Mouse (Mus musculus) midbrain, embryonic 14.5 days (tissue): ENCODE results near the gene Tbx5. TPM values are rescaled to one million over a fixed set of nuclear protein-coding genes. Genes with fewer than 3 reads are reported as not detected.
"Not testable (repeated sequence)": the region's sequence is repeated elsewhere in the genome, so short reads cannot be mapped to it uniquely, and the experiment has no call there.

Experiments used
- ATAC-seq: fragments of 200-750 bp; cut with Nextera tagmentation; 2 replicates; pipeline ENCODE4 v1.8.0; 2017; ENCODE audit warnings: moderate number of reproducible peaks, moderate library complexity; ENCODE audit not compliant: low FRiP score, low TSS enrichment
- DNase-seq: peaks from one replicate; pipeline ENCODE4 v3.0.0-alpha.2; 2015
- H3K27ac ChIP-seq: fragments of 300-500 bp; sonication (generic); replicated peaks from 2 replicates; pipeline ENCODE4 v1.5.1; 2014; ENCODE audit warnings: mild to moderate bottlenecking, low read depth, low read length, moderate library complexity
- H3K27me3 ChIP-seq: fragments of 300-500 bp; sonication (generic); 2 replicates; pipeline ENCODE4 v1.6.1; 2014; ENCODE audit warnings: low read length, control low read depth, mixed read lengths; ENCODE audit not compliant: control insufficient read depth, insufficient read depth
- H3K36me3 ChIP-seq: fragments of 300-500 bp; sonication (generic); 2 replicates; pipeline ENCODE4 v1.6.1; 2014; ENCODE audit warnings: low read length, control low read depth; ENCODE audit not compliant: control insufficient read depth, insufficient read depth
- H3K4me1 ChIP-seq: fragments of 300-500 bp; sonication (generic); 2 replicates; pipeline ENCODE4 v1.6.1; 2014; ENCODE audit warnings: mild to moderate bottlenecking, antibody characterized with exemption, low read length, control low read depth; ENCODE audit not compliant: control insufficient read depth, insufficient read depth
- H3K4me2 ChIP-seq: fragments of 300-500 bp; sonication (generic); 2 replicates; pipeline ENCODE4 v1.6.1; 2014; ENCODE audit warnings: mild to moderate bottlenecking, low read length, moderate library complexity
- H3K4me3 ChIP-seq: fragments of 300-500 bp; sonication (generic); replicated peaks from 2 replicates; pipeline ENCODE4 v1.5.1; 2014; ENCODE audit warnings: low read depth, low read length
- H3K9ac ChIP-seq: fragments of 300-500 bp; sonication (generic); replicated peaks from 2 replicates; pipeline ENCODE4 v1.6.1; 2014; ENCODE audit warnings: mild to moderate bottlenecking, low read length, moderate library complexity
- H3K9me3 ChIP-seq: fragments of 300-500 bp; sonication (generic); 2 replicates; pipeline ENCODE4 v1.6.1; 2016; ENCODE audit warnings: low read length, control low read depth, mixed read lengths; ENCODE audit not compliant: control insufficient read depth
- WGBS: fragments of 180-500 bp; shearing (Covaris S2); extraction: QIAGEN DNeasy Blood & Tissue Kit; methylation state at CpG from one replicate; pipeline ENCODE4 v1.1.7; 2014; 5-methylcytosine and 5-hydroxymethylcytosine counted together
- polyA plus RNA-seq: library from polyadenylated mRNA; unstranded; fragments of >200 nt; fragmentation: Nextera tagmentation; extraction: Ambion mirVana; gene quantifications from 2 replicates; pipeline ENCODE4 v1.2.1, GENCODE M21; 2014

The Tbx5 gene
- polyA plus RNA-seq, 1 experiment from 2014 or later, result 0.11 TPM

- DNase-seq, result no peak
- WGBS, result 90% methylated on average over 8 of the region's 8 CpGs
- ATAC-seq, result no peak
Observed at GRCm38 (mm10) chr5:119887381-119887780, 54.9 kb downstream of the Tbx5 start.

DNA sequence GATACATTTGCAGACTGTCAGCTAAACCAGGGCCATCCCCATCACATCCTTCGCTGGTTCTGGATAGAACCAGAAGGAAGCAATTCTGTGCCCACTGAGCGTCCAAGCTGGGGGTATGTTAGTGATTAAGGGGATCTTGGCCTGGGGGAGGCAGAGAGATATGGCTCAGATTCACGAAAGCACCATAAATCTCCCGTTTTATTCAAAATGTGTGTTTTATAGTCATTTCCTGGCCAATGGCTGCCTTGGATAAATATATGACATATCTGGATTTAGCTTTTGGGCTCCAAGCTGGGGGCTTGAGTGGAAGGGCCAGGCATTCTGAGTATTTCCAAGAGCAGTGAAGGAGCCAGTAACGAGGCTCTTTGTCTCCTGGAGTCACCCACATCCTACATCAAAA lies 59.5 kb downstream of the Tbx5 start:
- Histone ChIP-seq H3K4me3 (no peak overlapping the region), H3K4me2 (no peak overlapping the region), H3K9ac (no peak overlapping the region), H3K36me3 (no peaks in the 10 kb centered on the region), H3K9me3 (no peaks in the 10 kb centered on the region), H3K27me3 (no peaks in the 10 kb centered on the region), H3K4me1 (peaks cover 3% of the 10 kb centered on the region; the same call in 1 of the 2 replicates), H3K27ac (peak overlapping the region; percentile 37; the same call in 1 of the 2 replicates)
- WGBS, result 48% methylated on average over 5 of the region's 5 CpGs
- DNase-seq (no peak), ATAC-seq (no peak)

More at GRCm38 (mm10) chr5:119887381-119887780, 54.9 kb downstream of the Tbx5 start:
- H3K27ac ChIP-seq, result no peak overlapping the region
- no peaks in the 10 kb centered on the region for H3K36me3 ChIP-seq
- no peaks in the 10 kb centered on the region for H3K9me3 ChIP-seq
- no peaks in the 10 kb centered on the region for H3K27me3 ChIP-seq
- no peak overlapping the region for H3K4me2 ChIP-seq
- H3K4me1 ChIP-seq, result peaks cover 3% of the 10 kb centered on the region; the same call in 1 of the 2 replicates
- H3K4me3 ChIP-seq, result no peak overlapping the region
- no peak overlapping the region for H3K9ac ChIP-seq

DNA sequence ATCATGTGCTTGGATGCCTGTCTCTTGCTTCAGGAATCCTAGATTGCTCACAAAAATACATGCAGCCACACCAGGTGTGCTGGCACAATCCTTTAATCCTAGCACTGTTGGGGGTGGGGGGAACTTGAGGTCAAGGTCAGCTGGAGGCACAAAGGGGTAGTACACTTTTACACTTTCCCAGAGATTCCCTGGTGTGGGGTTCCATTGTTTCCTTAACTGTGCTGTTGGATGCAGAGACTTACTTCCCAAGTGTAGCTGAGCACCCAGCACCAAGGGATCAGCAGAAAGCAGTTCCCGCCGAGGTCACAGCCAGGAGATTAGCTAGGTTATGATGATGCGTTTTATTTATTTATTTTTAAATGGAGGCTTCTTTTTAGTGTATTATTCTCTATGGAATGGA lies 60.6 kb downstream of the Tbx5 start:
- WGBS, result 70% methylated on average over 3 of the region's 3 CpGs
- Histone ChIP-seq H3K9me3 (no peaks in the 10 kb centered on the region), H3K27me3 (no peaks in the 10 kb centered on the region), H3K27ac (no peak overlapping the region), H3K36me3 (no peaks in the 10 kb centered on the region), H3K4me3 (no peak overlapping the region), H3K4me1 (peaks cover 3% of the 10 kb centered on the region; the same call in 1 of the 2 replicates), H3K4me2 (no peak overlapping the region), H3K9ac (no peak overlapping the region)
- ATAC-seq (no peak), DNase-seq (no peak)

- H3K9ac ChIP-seq, result no peak overlapping the region
- no peaks in the 10 kb centered on the region for H3K36me3 ChIP-seq
- H3K9me3 ChIP-seq, result no peaks in the 10 kb centered on the region
- ATAC-seq (no peak), DNase-seq (no peak)
- 81% methylated on average over 3 of the region's 3 CpGs for WGBS
- H3K27ac ChIP-seq, result no peak overlapping the region
- no peaks in the 10 kb centered on the region for H3K27me3 ChIP-seq
- H3K4me2 ChIP-seq, result no peak overlapping the region
- no peak overlapping the region for H3K4me3 ChIP-seq
- H3K4me1 ChIP-seq, result peaks cover 3% of the 10 kb centered on the region; the same call in 1 of the 2 replicates
Observed at GRCm38 (mm10) chr5:119896605-119897004, 64.1 kb downstream of the Tbx5 start.

DNA sequence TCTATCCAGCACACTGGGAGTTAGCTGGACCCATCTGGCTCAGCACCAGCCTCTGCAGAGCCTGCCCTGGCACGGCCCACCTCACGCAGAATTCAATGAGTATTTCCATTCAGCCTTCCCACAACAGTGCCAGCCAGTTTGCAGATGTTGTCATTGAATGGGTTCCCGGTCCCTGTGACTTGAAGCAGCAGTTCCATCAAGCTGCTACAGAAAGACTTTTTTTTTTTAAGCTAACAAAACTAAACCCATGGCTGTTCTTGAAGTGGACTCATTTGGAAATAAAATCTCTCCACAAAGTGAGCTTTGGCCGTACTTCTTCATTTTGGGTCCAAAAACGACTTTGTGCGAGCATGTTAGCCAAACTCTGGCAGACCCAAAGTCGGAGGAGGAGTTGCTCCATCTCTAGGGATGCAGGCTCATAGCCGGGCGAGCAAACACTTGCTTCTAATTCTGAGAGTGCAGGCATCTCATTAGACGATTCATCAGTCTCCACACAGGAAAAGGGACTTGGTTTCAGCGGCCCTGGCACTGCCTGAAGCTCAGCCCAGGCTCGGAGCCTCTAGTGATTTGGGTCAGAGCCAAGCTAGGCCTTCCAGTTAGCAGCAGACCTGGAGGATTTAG lies 84.2 kb downstream of the Tbx5 start:
- no peak overlapping the region for H3K9ac ChIP-seq
- 0 out of 2 replicates have a peak overlapping the region, but pooled peaks have one; percentile 8 for H3K27ac ChIP-seq
- no peak for ATAC-seq
- WGBS, result 79% methylated on average over 12 of the region's 12 CpGs
- DNase-seq, result peak; percentile 53
- no peaks in the 10 kb centered on the region for H3K27me3 ChIP-seq
- no peaks in the 10 kb centered on the region for H3K36me3 ChIP-seq
- H3K9me3 ChIP-seq, result no peaks in the 10 kb centered on the region
- H3K4me2 ChIP-seq, result no peak overlapping the region
- no peaks in the 10 kb centered on the region for H3K4me1 ChIP-seq
- no peak overlapping the region for H3K4me3 ChIP-seq

DNA sequence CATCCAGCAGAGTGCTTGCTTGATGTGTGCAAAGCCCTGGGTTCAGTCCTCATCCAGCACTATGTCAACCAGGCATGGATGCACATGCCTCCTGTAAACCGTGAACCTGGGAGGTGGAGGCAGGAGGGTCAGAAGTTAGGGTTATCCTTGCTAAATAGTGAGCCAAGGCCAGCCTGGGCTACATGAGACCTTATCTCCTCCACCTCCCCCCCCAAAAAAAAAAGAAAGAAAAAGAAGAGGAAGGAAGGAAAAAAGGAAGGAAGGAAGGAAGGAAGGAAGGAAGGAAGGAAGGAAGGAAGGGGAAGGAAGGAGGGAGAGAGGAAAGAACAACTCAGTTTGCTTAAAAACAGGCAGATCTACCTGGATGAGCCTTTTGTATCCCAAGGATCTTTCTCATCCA lies 85.9 kb downstream of the Tbx5 start:
- H3K36me3 ChIP-seq, H3K4me2 ChIP-seq, ATAC-seq, DNase-seq, H3K9me3 ChIP-seq, H3K9ac ChIP-seq, H3K4me3 ChIP-seq, H3K27me3 ChIP-seq, H3K4me1 ChIP-seq, H3K27ac ChIP-seq: not testable (repeated sequence)
- WGBS, result 96% methylated on average over 1 of the region's 1 CpGs

DNA sequence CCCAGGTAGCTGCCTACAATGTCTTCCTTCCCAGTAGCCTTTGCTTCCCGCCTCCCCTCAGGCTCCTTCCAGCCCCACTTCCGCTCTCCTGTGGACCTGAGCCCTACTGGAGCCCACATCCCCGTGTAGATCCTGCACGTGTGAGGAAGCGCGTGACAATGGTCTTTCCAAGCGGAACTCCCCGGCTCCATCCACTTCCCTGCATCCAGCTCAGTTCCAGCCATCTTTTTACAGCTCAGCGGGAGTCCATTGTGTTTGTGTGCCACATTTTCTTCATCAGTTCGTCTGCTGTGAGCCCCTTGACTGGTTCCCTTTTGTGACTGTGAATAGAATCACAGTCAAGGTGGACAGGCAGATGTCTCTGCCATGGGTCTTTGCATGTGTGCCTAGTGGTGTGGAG lies 88.5 kb downstream of the Tbx5 start:
- H3K9me3 ChIP-seq, result no peaks in the 10 kb centered on the region
- H3K36me3 ChIP-seq, result no peaks in the 10 kb centered on the region
- DNase-seq, result no peak
- no peak overlapping the region for H3K9ac ChIP-seq
- 58% methylated on average over 10 of the region's 10 CpGs for WGBS
- H3K4me2 ChIP-seq, result no peak overlapping the region
- no peaks in the 10 kb centered on the region for H3K27me3 ChIP-seq
- no peak overlapping the region for H3K27ac ChIP-seq
- H3K4me3 ChIP-seq, result no peak overlapping the region
- ATAC-seq, result no peak
- H3K4me1 ChIP-seq, result no peaks in the 10 kb centered on the region

DNA sequence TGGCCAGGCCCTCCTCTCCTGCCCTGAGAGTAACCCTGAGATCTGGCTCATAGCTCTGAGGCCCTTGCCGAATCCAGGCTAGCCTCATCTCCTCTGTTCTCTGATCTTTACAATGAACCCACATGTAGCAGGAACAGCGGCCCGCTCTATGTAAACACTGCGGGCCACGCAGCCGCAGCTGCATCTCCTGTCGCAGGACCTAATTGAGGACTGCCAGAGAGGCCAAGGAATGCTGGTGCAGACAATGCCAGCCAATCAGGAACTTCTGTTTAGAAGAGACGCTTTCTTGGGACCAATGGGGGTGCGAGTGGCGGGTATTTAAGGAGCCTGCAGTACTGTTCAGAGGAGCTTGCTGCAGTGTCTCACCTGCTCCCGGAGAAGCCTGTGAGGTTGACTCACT lies 89.8 kb downstream of the Tbx5 start:
- H3K27me3 ChIP-seq, result no peaks in the 10 kb centered on the region
- H3K27ac ChIP-seq, result no peak overlapping the region
- no peak overlapping the region for H3K4me3 ChIP-seq
- DNase-seq, result peak; percentile 11
- H3K9ac ChIP-seq, result no peak overlapping the region
- H3K36me3 ChIP-seq, result no peaks in the 10 kb centered on the region
- 56% methylated on average over 11 of the region's 11 CpGs for WGBS
- no peak for ATAC-seq
- no peaks in the 10 kb centered on the region for H3K4me1 ChIP-seq
- no peak overlapping the region for H3K4me2 ChIP-seq
- H3K9me3 ChIP-seq, result no peaks in the 10 kb centered on the region
